Mouse (Mus musculus): ENCODE measurements around the gene Ndufa6. TPM values are rescaled to one million over a fixed set of nuclear protein-coding genes. Genes with fewer than 3 reads are reported as not detected.
"Not testable (repeated sequence)": the region's sequence is repeated elsewhere in the genome, so short reads cannot be mapped to it uniquely, and the experiment has no call there.

Ndufa6 gene
- polyA plus RNA-seq, 1 experiment, result 278 TPM

- Histone ChIP-seq H3K4me1 (replicated peaks; ENCODE audit: control insufficient read depth, insufficient read depth, low read length) (no peaks in the 10 kb centered on the region), H3K27me3 (ENCODE audit: control insufficient read depth, insufficient read depth, low read length) (no peaks in the 10 kb centered on the region), H3K36me3 (ENCODE audit: control insufficient read depth, insufficient read depth, low read length) (no peaks in the 10 kb centered on the region), H3K27ac (ENCODE audit: control insufficient read depth, insufficient read depth, low read length) (no peak overlapping the region), H3K4me3 (ENCODE audit: control insufficient read depth, insufficient read depth, low read length) (no peak overlapping the region)
- no peak for DNase-seq
- WGBS, result 100% methylated on average over 1 of the region's 1 CpGs
- TF ChIP-seq POLR2A (IDR thresholded peaks at IDR 0.05; ENCODE audit: control insufficient read depth, extremely low read depth, insufficient read depth, low read length, poor library complexity) (no peak), CTCF (IDR thresholded peaks at IDR 0.05; ENCODE audit: borderline replicate concordance, control insufficient read depth, extremely low read depth, insufficient read depth, low read length, poor library complexity) (no peak)
Observed at GRCm38 (mm10) chr15:82368851-82369250, 14.7 kb upstream of the Ndufa6 start.

DNA sequence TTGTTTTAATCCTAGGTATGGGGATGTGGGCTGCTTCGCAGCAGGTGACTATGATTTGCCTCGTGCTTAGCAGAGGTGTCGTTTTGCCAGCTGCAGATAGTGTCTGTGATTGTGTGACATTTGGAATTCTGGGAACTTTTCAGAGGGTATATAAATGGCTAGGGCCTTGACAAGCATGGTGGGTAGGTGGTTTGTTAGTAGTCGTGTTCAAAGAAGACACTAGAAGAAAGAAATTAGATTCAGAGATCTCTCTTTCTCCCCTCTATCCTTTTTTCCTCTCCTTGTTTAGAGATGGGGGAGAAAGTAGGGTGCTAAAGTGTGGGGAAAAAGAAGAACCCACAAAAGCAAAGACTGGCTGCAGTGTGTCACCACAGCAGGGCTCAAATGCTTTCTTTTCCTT is 14.0 kb upstream of the Ndufa6 start:
- H3K4me1 ChIP-seq (replicated peaks; ENCODE audit: control insufficient read depth, insufficient read depth, low read length), result no peaks in the 10 kb centered on the region
- no peak overlapping the region for H3K4me3 ChIP-seq (ENCODE audit: control insufficient read depth, insufficient read depth, low read length)
- no peaks in the 10 kb centered on the region for H3K36me3 ChIP-seq (ENCODE audit: control insufficient read depth, insufficient read depth, low read length)
- H3K27ac ChIP-seq (ENCODE audit: control insufficient read depth, insufficient read depth, low read length), result no peak overlapping the region
- TF ChIP-seq CTCF (IDR thresholded peaks at IDR 0.05; ENCODE audit: borderline replicate concordance, control insufficient read depth, extremely low read depth, insufficient read depth, low read length, poor library complexity) (no peak), POLR2A (IDR thresholded peaks at IDR 0.05; ENCODE audit: control insufficient read depth, extremely low read depth, insufficient read depth, low read length, poor library complexity) (no peak)
- no peak for DNase-seq
- no peaks in the 10 kb centered on the region for H3K27me3 ChIP-seq (ENCODE audit: control insufficient read depth, insufficient read depth, low read length)
- 96% methylated on average over 4 of the region's 4 CpGs for WGBS

DNA sequence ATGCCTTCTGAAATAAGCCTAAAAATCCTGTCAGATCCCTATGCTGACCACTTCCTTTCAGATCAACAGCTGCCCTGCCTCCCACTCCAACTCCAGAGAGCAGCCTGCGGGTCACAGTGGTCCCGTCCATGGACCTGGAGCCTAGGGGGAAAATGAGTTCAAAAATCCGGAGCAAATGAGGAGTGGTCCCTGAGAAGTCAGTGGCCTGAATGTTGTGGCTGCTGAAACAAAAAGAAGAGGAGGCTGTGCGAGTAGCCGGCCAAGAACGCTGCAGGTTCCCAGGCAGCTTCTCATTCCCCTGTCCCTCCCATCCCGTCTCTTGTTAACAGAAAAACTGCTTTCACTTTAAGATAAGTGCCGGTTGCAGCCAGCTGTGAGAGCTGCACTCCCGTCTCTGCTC is 10.4 kb upstream of the Ndufa6 start:
- peak overlapping the region; percentile 45 for H3K4me3 ChIP-seq (ENCODE audit: control insufficient read depth, insufficient read depth, low read length)
- 4% methylated on average over 6 of the region's 9 CpGs for WGBS

DNA sequence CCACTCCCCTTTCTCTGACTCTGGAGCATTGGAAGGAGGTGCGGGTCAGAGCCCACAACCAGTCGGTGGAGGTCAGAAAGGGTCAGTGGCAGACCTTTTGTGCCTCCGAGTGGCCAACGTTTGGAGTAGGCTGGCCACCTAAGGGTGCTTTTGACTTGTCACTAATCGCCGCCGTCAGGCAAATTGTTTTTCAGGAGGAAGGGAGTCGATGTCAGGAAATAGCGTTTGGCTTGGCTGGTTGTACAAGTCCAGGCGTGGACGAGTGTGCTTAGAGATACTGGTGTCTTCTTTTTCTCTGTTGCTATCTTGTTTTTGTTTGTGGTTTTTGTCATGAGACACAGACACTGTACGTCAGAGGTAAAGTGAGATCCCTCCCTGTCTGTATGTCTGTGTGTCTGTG is 9.7 kb upstream of the Ndufa6 start:
- WGBS, result 53% methylated on average over 9 of the region's 12 CpGs
- H3K27ac ChIP-seq (ENCODE audit: control insufficient read depth, insufficient read depth, low read length); H3K27me3 ChIP-seq (ENCODE audit: control insufficient read depth, insufficient read depth, low read length); H3K36me3 ChIP-seq (ENCODE audit: control insufficient read depth, insufficient read depth, low read length); DNase-seq; H3K4me1 ChIP-seq (replicated peaks; ENCODE audit: control insufficient read depth, insufficient read depth, low read length); H3K4me3 ChIP-seq (ENCODE audit: control insufficient read depth, insufficient read depth, low read length): not testable (repeated sequence)

More for the DNA sequence above, 10.4 kb upstream of the Ndufa6 start:
- H3K36me3 ChIP-seq (ENCODE audit: control insufficient read depth, insufficient read depth, low read length); H3K4me1 ChIP-seq (replicated peaks; ENCODE audit: control insufficient read depth, insufficient read depth, low read length); H3K27me3 ChIP-seq (ENCODE audit: control insufficient read depth, insufficient read depth, low read length); DNase-seq: not testable (repeated sequence)
- H3K27ac ChIP-seq (ENCODE audit: control insufficient read depth, insufficient read depth, low read length), result peak overlapping the region; percentile 86

GRCm38 (mm10) chr15:82362234-82362633 is 8.1 kb upstream of the Ndufa6 start:
- Histone ChIP-seq H3K27ac (ENCODE audit: control insufficient read depth, insufficient read depth, low read length) (no peak overlapping the region), H3K27me3 (ENCODE audit: control insufficient read depth, insufficient read depth, low read length) (no peaks in the 10 kb centered on the region), H3K4me1 (replicated peaks; ENCODE audit: control insufficient read depth, insufficient read depth, low read length) (peaks cover 8% of the 10 kb centered on the region), H3K36me3 (ENCODE audit: control insufficient read depth, insufficient read depth, low read length) (no peaks in the 10 kb centered on the region), H3K4me3 (ENCODE audit: control insufficient read depth, insufficient read depth, low read length) (no peak overlapping the region)
- TF ChIP-seq POLR2A (IDR thresholded peaks at IDR 0.05; ENCODE audit: control insufficient read depth, extremely low read depth, insufficient read depth, low read length, poor library complexity) (no peak), CTCF (IDR thresholded peaks at IDR 0.05; ENCODE audit: borderline replicate concordance, control insufficient read depth, extremely low read depth, insufficient read depth, low read length, poor library complexity) (no peak)
- 93% methylated on average over 4 of the region's 4 CpGs for WGBS
- DNase-seq, result no peak

- H3K27me3 ChIP-seq (ENCODE audit: control insufficient read depth, insufficient read depth, low read length), result no peaks in the 10 kb centered on the region
- DNase-seq, result peak; percentile 38
- H3K36me3 ChIP-seq (ENCODE audit: control insufficient read depth, insufficient read depth, low read length), result no peaks in the 10 kb centered on the region
- no peak overlapping the region for H3K4me3 ChIP-seq (ENCODE audit: control insufficient read depth, insufficient read depth, low read length)
- peak overlapping the region; percentile 3 for H3K27ac ChIP-seq (ENCODE audit: control insufficient read depth, insufficient read depth, low read length)
- TF ChIP-seq POLR2A (IDR thresholded peaks at IDR 0.05; ENCODE audit: control insufficient read depth, extremely low read depth, insufficient read depth, low read length, poor library complexity) (no peak), CTCF (IDR thresholded peaks at IDR 0.05; ENCODE audit: borderline replicate concordance, control insufficient read depth, extremely low read depth, insufficient read depth, low read length, poor library complexity) (no peak)
- WGBS, result 70% methylated on average over 11 of the region's 11 CpGs
- peaks cover 8% of the 10 kb centered on the region for H3K4me1 ChIP-seq (replicated peaks; ENCODE audit: control insufficient read depth, insufficient read depth, low read length)
Observed at GRCm38 (mm10) chr15:82361459-82362018, 7.4 kb upstream of the Ndufa6 start.

GRCm38 (mm10) chr15:82358431-82359260 is 4.5 kb upstream of the Ndufa6 start:
- Histone ChIP-seq H3K4me3 (ENCODE audit: control insufficient read depth, insufficient read depth, low read length) (no peak overlapping the region), H3K27me3 (ENCODE audit: control insufficient read depth, insufficient read depth, low read length) (no peaks in the 10 kb centered on the region), H3K4me1 (replicated peaks; ENCODE audit: control insufficient read depth, insufficient read depth, low read length) (peaks cover 12% of the 10 kb centered on the region), H3K36me3 (ENCODE audit: control insufficient read depth, insufficient read depth, low read length) (no peaks in the 10 kb centered on the region), H3K27ac (ENCODE audit: control insufficient read depth, insufficient read depth, low read length) (no peak overlapping the region)
- WGBS, result 80% methylated on average over 22 of the region's 22 CpGs
- no peak for DNase-seq
- no peak for TF ChIP-seq CTCF (IDR thresholded peaks at IDR 0.05; ENCODE audit: borderline replicate concordance, control insufficient read depth, extremely low read depth, insufficient read depth, low read length, poor library complexity)
- no peak for TF ChIP-seq POLR2A (IDR thresholded peaks at IDR 0.05; ENCODE audit: control insufficient read depth, extremely low read depth, insufficient read depth, low read length, poor library complexity)
